Mouse (Mus musculus): ENCODE measurements at regions not wholly inside any gene's neighbourhood (a gene's known extent, or its start where the extent isn't known, plus 50 kb on each side); places are given as distances from the start of the nearest gene placed in this dataset.
"Not testable (repeated sequence)": the region's sequence is repeated elsewhere in the genome, so short reads cannot be mapped to it uniquely, and the experiment has no call there.

- H3K4me3 ChIP-seq (replicated peaks; ENCODE audit: low read length), result no peak overlapping the region
- no peaks in the 10 kb centered on the region for H3K4me1 ChIP-seq (replicated peaks; ENCODE audit: low read depth, low read length)
- no peaks in the 10 kb centered on the region for H3K27me3 ChIP-seq (ENCODE audit: insufficient read depth, low read length)
- H3K36me3 ChIP-seq (ENCODE audit: insufficient read depth, low read length), result no peaks in the 10 kb centered on the region
- peak; percentile 48 for TF ChIP-seq CTCF (conservative IDR thresholded peaks at IDR 0.05; ENCODE audit: low read length)
- TF ChIP-seq POU5F1 (IDR thresholded peaks at IDR 0.05; ENCODE audit: borderline replicate concordance, low read length), result no peak
- no peak for TF ChIP-seq NANOG (IDR thresholded peaks at IDR 0.05; ENCODE audit: borderline replicate concordance, low read length)
- H3K9me3 ChIP-seq (ENCODE audit: low read length), result peaks cover 4% of the 10 kb centered on the region; the same call in 1 of the 2 replicates
Observed at GRCm38 (mm10) chr5:63473163-63473562, 175.7 kb upstream of the Nwd2 start.

GRCm38 (mm10) chr5:63476240-63476973 lies 172.5 kb upstream of the Nwd2 start:
- Histone ChIP-seq H3K4me3 (replicated peaks; ENCODE audit: low read length) (no peak overlapping the region), H3K4me1 (replicated peaks; ENCODE audit: low read depth, low read length) (no peaks in the 10 kb centered on the region), H3K9me3 (ENCODE audit: low read length) (peaks cover 4% of the 10 kb centered on the region; the same call in 1 of the 2 replicates), H3K36me3 (ENCODE audit: insufficient read depth, low read length) (no peaks in the 10 kb centered on the region), H3K27me3 (ENCODE audit: insufficient read depth, low read length) (no peaks in the 10 kb centered on the region)
- no peak for TF ChIP-seq NANOG (IDR thresholded peaks at IDR 0.05; ENCODE audit: borderline replicate concordance, low read length)
- no peak for TF ChIP-seq POU5F1 (IDR thresholded peaks at IDR 0.05; ENCODE audit: borderline replicate concordance, low read length)
- no peak for TF ChIP-seq CTCF (conservative IDR thresholded peaks at IDR 0.05; ENCODE audit: low read length)

GRCm38 (mm10) chr5:63498952-63499351 lies 149.9 kb upstream of the Nwd2 start:
- no peaks in the 10 kb centered on the region for H3K36me3 ChIP-seq (ENCODE audit: insufficient read depth, low read length)
- H3K4me1 ChIP-seq (replicated peaks; ENCODE audit: low read depth, low read length), result no peaks in the 10 kb centered on the region
- TF ChIP-seq NANOG (IDR thresholded peaks at IDR 0.05; ENCODE audit: borderline replicate concordance, low read length) (no peak), CTCF (conservative IDR thresholded peaks at IDR 0.05; ENCODE audit: low read length) (no peak), POU5F1 (IDR thresholded peaks at IDR 0.05; ENCODE audit: borderline replicate concordance, low read length) (no peak)
- peaks cover 8% of the 10 kb centered on the region; the same call in 1 of the 2 replicates for H3K9me3 ChIP-seq (ENCODE audit: low read length)
- H3K4me3 ChIP-seq (replicated peaks; ENCODE audit: low read length), result no peak overlapping the region
- H3K27me3 ChIP-seq (ENCODE audit: insufficient read depth, low read length), result no peaks in the 10 kb centered on the region

GRCm38 (mm10) chr5:63503056-63503845 lies 145.7 kb upstream of the Nwd2 start:
- Histone ChIP-seq H3K4me1 (replicated peaks; ENCODE audit: low read depth, low read length) (no peaks in the 10 kb centered on the region), H3K9me3 (ENCODE audit: low read length) (no peaks in the 10 kb centered on the region), H3K36me3 (ENCODE audit: insufficient read depth, low read length) (no peaks in the 10 kb centered on the region), H3K27me3 (ENCODE audit: insufficient read depth, low read length) (no peaks in the 10 kb centered on the region), H3K4me3 (replicated peaks; ENCODE audit: low read length) (no peak overlapping the region)
- TF ChIP-seq NANOG (IDR thresholded peaks at IDR 0.05; ENCODE audit: borderline replicate concordance, low read length) (no peak), CTCF (conservative IDR thresholded peaks at IDR 0.05; ENCODE audit: low read length) (no peak), POU5F1 (IDR thresholded peaks at IDR 0.05; ENCODE audit: borderline replicate concordance, low read length) (no peak)

GRCm38 (mm10) chr5:63534197-63534596 lies 114.7 kb upstream of the Nwd2 start:
- Histone ChIP-seq H3K4me1 (replicated peaks; ENCODE audit: low read depth, low read length) (no peaks in the 10 kb centered on the region), H3K27me3 (ENCODE audit: insufficient read depth, low read length) (no peaks in the 10 kb centered on the region), H3K4me3 (replicated peaks; ENCODE audit: low read length) (no peak overlapping the region), H3K9me3 (ENCODE audit: low read length) (no peaks in the 10 kb centered on the region), H3K36me3 (ENCODE audit: insufficient read depth, low read length) (no peaks in the 10 kb centered on the region)
- no peak for TF ChIP-seq POU5F1 (IDR thresholded peaks at IDR 0.05; ENCODE audit: borderline replicate concordance, low read length)
- no peak for TF ChIP-seq CTCF (conservative IDR thresholded peaks at IDR 0.05; ENCODE audit: low read length)
- no peak for TF ChIP-seq NANOG (IDR thresholded peaks at IDR 0.05; ENCODE audit: borderline replicate concordance, low read length)

GRCm38 (mm10) chr5:63540530-63540929 lies 108.4 kb upstream of the Nwd2 start:
- Histone ChIP-seq H3K27me3 (ENCODE audit: insufficient read depth, low read length) (no peaks in the 10 kb centered on the region), H3K4me3 (replicated peaks; ENCODE audit: low read length) (no peak overlapping the region), H3K4me1 (replicated peaks; ENCODE audit: low read depth, low read length) (no peaks in the 10 kb centered on the region), H3K36me3 (ENCODE audit: insufficient read depth, low read length) (no peaks in the 10 kb centered on the region), H3K9me3 (ENCODE audit: low read length) (peaks cover 4% of the 10 kb centered on the region; the same call in 1 of the 2 replicates)
- no peak for TF ChIP-seq POU5F1 (IDR thresholded peaks at IDR 0.05; ENCODE audit: borderline replicate concordance, low read length)
- peak; percentile 23; the same call in 1 of the 2 replicates for TF ChIP-seq CTCF (conservative IDR thresholded peaks at IDR 0.05; ENCODE audit: low read length)

- Histone ChIP-seq H3K36me3 (ENCODE audit: insufficient read depth, low read length) (no peaks in the 10 kb centered on the region), H3K9me3 (ENCODE audit: low read length) (peaks cover 4% of the 10 kb centered on the region; the same call in 1 of the 2 replicates), H3K4me1 (replicated peaks; ENCODE audit: low read depth, low read length) (no peaks in the 10 kb centered on the region), H3K27me3 (ENCODE audit: insufficient read depth, low read length) (no peaks in the 10 kb centered on the region), H3K4me3 (replicated peaks; ENCODE audit: low read length) (no peak overlapping the region)
- TF ChIP-seq POU5F1 (IDR thresholded peaks at IDR 0.05; ENCODE audit: borderline replicate concordance, low read length) (no peak), NANOG (IDR thresholded peaks at IDR 0.05; ENCODE audit: borderline replicate concordance, low read length) (no peak), CTCF (conservative IDR thresholded peaks at IDR 0.05; ENCODE audit: low read length) (no peak)
Observed at GRCm38 (mm10) chr5:63545482-63545881, 103.4 kb upstream of the Nwd2 start.

GRCm38 (mm10) chr5:63565891-63566290 lies 83.0 kb upstream of the Nwd2 start:
- H3K4me3 ChIP-seq (replicated peaks; ENCODE audit: low read length); H3K27me3 ChIP-seq (ENCODE audit: insufficient read depth, low read length): not testable (repeated sequence)

More at GRCm38 (mm10) chr5:63565891-63566290, 83.0 kb upstream of the Nwd2 start:
- H3K4me1 ChIP-seq (replicated peaks; ENCODE audit: low read depth, low read length); H3K36me3 ChIP-seq (ENCODE audit: insufficient read depth, low read length): not testable (repeated sequence)
- peaks cover 23% of the 10 kb centered on the region; the same call in 1 of the 2 replicates for H3K9me3 ChIP-seq (ENCODE audit: low read length)
